Mouse (Mus musculus) kidney, embryonic 15.5 days (tissue): ENCODE results near the gene Ccm2. TPM values are rescaled to one million over a fixed set of nuclear protein-coding genes. Genes with fewer than 3 reads are reported as not detected.
A peak's percentile ranks its signal among the peaks of the same experiment; 100 is the strongest.

Source experiments
- ATAC-seq: fragments of 200-750 bp; cut with Nextera tagmentation; replicated peaks from 2 replicates; pipeline ENCODE4 v1.8.0; 2017; ENCODE audit warnings: moderate TSS enrichment; ENCODE audit not compliant: low FRiP score
- H3K27ac ChIP-seq: fragments of 300-500 bp; sonication (generic); 2 replicates; pipeline ENCODE4 v1.5.1; 2015; ENCODE audit warnings: mild to moderate bottlenecking, inconsistent platforms
- H3K27me3 ChIP-seq: fragments of 300-500 bp; sonication (generic); 2 replicates; pipeline ENCODE4 v1.6.1; 2015; ENCODE audit warnings: inconsistent platforms
- H3K36me3 ChIP-seq: fragments of 300-500 bp; sonication (generic); 2 replicates; pipeline ENCODE4 v1.6.1; 2015; ENCODE audit warnings: inconsistent platforms
- H3K4me1 ChIP-seq: fragments of 300-500 bp; sonication (generic); 2 replicates; pipeline ENCODE4 v1.6.1; 2015; ENCODE audit warnings: inconsistent platforms
- H3K4me2 ChIP-seq: fragments of 300-500 bp; sonication (generic); 2 replicates; pipeline ENCODE4 v1.6.1; 2015; ENCODE audit warnings: moderate library complexity, mild to moderate bottlenecking, inconsistent platforms
- H3K4me3 ChIP-seq: fragments of 300-500 bp; sonication (generic); replicated peaks from 2 replicates; pipeline ENCODE4 v1.5.1; 2015; ENCODE audit warnings: mild to moderate bottlenecking, inconsistent platforms
- H3K9ac ChIP-seq: fragments of 300-500 bp; sonication (generic); 2 replicates; pipeline ENCODE4 v1.6.1; 2015; ENCODE audit warnings: mild to moderate bottlenecking, inconsistent platforms
- H3K9me3 ChIP-seq: fragments of 300-500 bp; sonication (generic); replicated peaks from 2 replicates; pipeline ENCODE4 v1.6.1; 2016; ENCODE audit warnings: inconsistent platforms
- WGBS: fragments of 180-500 bp; shearing (Covaris S2); methylation state at CpG from one replicate; pipeline ENCODE4 v1.1.7; 2015; ENCODE audit warnings: mixed read lengths; 5-methylcytosine and 5-hydroxymethylcytosine counted together
- polyA plus RNA-seq: library from polyadenylated mRNA; unstranded; fragments of >200 nt; fragmentation: Nextera tagmentation; extraction: Ambion mirVana; gene quantifications from 2 replicates; pipeline ENCODE4 v1.2.1, GENCODE M21; 2015

Gene Ccm2
- polyA plus RNA-seq, 1 experiment from 2014 or later: 89.6 TPM

- Histone ChIP-seq H3K4me2 (no peak overlapping the region), H3K4me3 (no peak overlapping the region), H3K9ac (0 out of 2 replicates have a peak overlapping the region, but pooled peaks have one; percentile 2), H3K27ac (no peak overlapping the region), H3K9me3 (no peaks in the 10 kb centered on the region), H3K36me3 (peaks cover 15% of the 10 kb centered on the region), H3K4me1 (peaks cover 51% of the 10 kb centered on the region), H3K27me3 (peaks cover 25% of the 10 kb centered on the region)
- ATAC-seq: no peak
- WGBS: 53% methylated on average over 20 of the region's 20 CpGs
Observed at GRCm38 (mm10) chr11:6601649-6602480, 55.2 kb downstream of the Ccm2 start.

GRCm38 (mm10) chr11:6602662-6603061, 56.0 kb downstream of the Ccm2 start:
- Histone ChIP-seq H3K4me2 (no peak overlapping the region), H3K27ac (no peak overlapping the region), H3K4me1 (peaks cover 51% of the 10 kb centered on the region), H3K36me3 (peaks cover 7% of the 10 kb centered on the region), H3K27me3 (peaks cover 33% of the 10 kb centered on the region), H3K4me3 (no peak overlapping the region), H3K9me3 (no peaks in the 10 kb centered on the region), H3K9ac (no peak overlapping the region)
- ATAC-seq: no peak
- WGBS: 76% methylated on average over 5 of the region's 9 CpGs

GRCm38 (mm10) chr11:6603224-6603623, 56.5 kb downstream of the Ccm2 start:
- Histone ChIP-seq H3K4me3 (no peak overlapping the region), H3K4me1 (peaks cover 46% of the 10 kb centered on the region), H3K27ac (no peak overlapping the region), H3K27me3 (peaks cover 33% of the 10 kb centered on the region), H3K9ac (no peak overlapping the region), H3K4me2 (no peak overlapping the region), H3K9me3 (no peaks in the 10 kb centered on the region), H3K36me3 (peaks cover 2% of the 10 kb centered on the region; the same call in 1 of the 2 replicates)
- no peak for ATAC-seq
- WGBS: 78% methylated on average over 9 of the region's 9 CpGs

- Histone ChIP-seq H3K27ac (no peak overlapping the region), H3K4me3 (no peak overlapping the region), H3K4me2 (peak overlapping the region; percentile 20), H3K36me3 (no peaks in the 10 kb centered on the region), H3K27me3 (peaks cover 33% of the 10 kb centered on the region), H3K9me3 (no peaks in the 10 kb centered on the region), H3K9ac (no peak overlapping the region), H3K4me1 (peaks cover 38% of the 10 kb centered on the region)
- WGBS: 11% methylated on average over 12 of the region's 12 CpGs
- ATAC-seq: peak; percentile 54
Observed at GRCm38 (mm10) chr11:6603887-6604603, 57.4 kb downstream of the Ccm2 start.

GRCm38 (mm10) chr11:6604604-6604936, 57.9 kb downstream of the Ccm2 start:
- Histone ChIP-seq H3K4me3 (0 out of 2 replicates have a peak overlapping the region, but pooled peaks have one; percentile 32), H3K27me3 (peaks cover 33% of the 10 kb centered on the region), H3K9me3 (no peaks in the 10 kb centered on the region), H3K9ac (no peak overlapping the region), H3K4me1 (peaks cover 33% of the 10 kb centered on the region), H3K4me2 (0 out of 2 replicates have a peak overlapping the region, but pooled peaks have one; percentile 62), H3K36me3 (no peaks in the 10 kb centered on the region), H3K27ac (no peak overlapping the region)
- no peak for ATAC-seq

- Histone ChIP-seq H3K27ac (no peak overlapping the region), H3K27me3 (peaks cover 33% of the 10 kb centered on the region), H3K36me3 (no peaks in the 10 kb centered on the region), H3K9me3 (no peaks in the 10 kb centered on the region), H3K4me3 (peak overlapping the region; percentile 32), H3K4me2 (peak overlapping the region; percentile 62), H3K4me1 (peaks cover 33% of the 10 kb centered on the region), H3K9ac (0 out of 2 replicates have a peak overlapping the region, but pooled peaks have one; percentile 11)
- no peak for ATAC-seq
- WGBS: 10% methylated on average over 13 of the region's 13 CpGs
Observed at GRCm38 (mm10) chr11:6605021-6605481, 58.4 kb downstream of the Ccm2 start.

- 0 out of 2 replicates have a peak within 1 kb of the TSS, but pooled peaks have one; percentile 11 for H3K9ac ChIP-seq
- no peak within 1 kb of the TSS for H3K27ac ChIP-seq
- 7% methylated on average over 37 of the region's 41 CpGs for WGBS
Observed at GRCm38 (mm10) chr11:6605491-6606399, 59.1 kb downstream of the Ccm2 start, which contains the start of gene Nacad. Gene Nacad, minus strand, starts transcription at chr11:6606053.

GRCm38 (mm10) chr11:6615250-6616205, 68.8 kb downstream of the Ccm2 start:
- ATAC-seq: no peak

More at GRCm38 (mm10) chr11:6605491-6606399, 59.1 kb downstream of the Ccm2 start, which contains the start of gene Nacad:
- Histone ChIP-seq H3K36me3 (peaks cover 2% of the 10 kb centered on the region), H3K9me3 (no peaks in the 10 kb centered on the region), H3K27me3 (peaks cover 33% of the 10 kb centered on the region), H3K4me3 (peak within 1 kb of the TSS; percentile 32), H3K4me2 (peak within 1 kb of the TSS; percentile 62), H3K4me1 (peaks cover 33% of the 10 kb centered on the region)
- ATAC-seq: peak; percentile 47

GRCm38 (mm10) chr11:6623704-6624103, 77.0 kb downstream of the Ccm2 start:
- H3K9me3 ChIP-seq: no peaks in the 10 kb centered on the region
- H3K4me3 ChIP-seq: no peak overlapping the region
- no peak for ATAC-seq
- H3K27ac ChIP-seq: no peak overlapping the region
- peak overlapping the region; percentile 80 for H3K4me2 ChIP-seq
- WGBS: 92% methylated on average over 10 of the region's 10 CpGs
- peaks cover 30% of the 10 kb centered on the region for H3K4me1 ChIP-seq
- H3K27me3 ChIP-seq: no peaks in the 10 kb centered on the region
- peaks cover 60% of the 10 kb centered on the region for H3K36me3 ChIP-seq
- H3K9ac ChIP-seq: no peak overlapping the region

More at GRCm38 (mm10) chr11:6615250-6616205, 68.8 kb downstream of the Ccm2 start:
- H3K27me3 ChIP-seq: no peaks in the 10 kb centered on the region
- no peaks in the 10 kb centered on the region for H3K9me3 ChIP-seq
- H3K36me3 ChIP-seq: peaks cover 100% of the 10 kb centered on the region
- no peak overlapping the region for H3K4me2 ChIP-seq
- H3K9ac ChIP-seq: no peak overlapping the region
- H3K4me1 ChIP-seq: no peaks in the 10 kb centered on the region
- H3K4me3 ChIP-seq: no peak overlapping the region
- H3K27ac ChIP-seq: no peak overlapping the region
- 91% methylated on average over 12 of the region's 12 CpGs for WGBS

GRCm38 (mm10) chr11:6624619-6625382, 78.1 kb downstream of the Ccm2 start:
- Histone ChIP-seq H3K36me3 (peaks cover 49% of the 10 kb centered on the region), H3K4me2 (peak overlapping the region; percentile 80), H3K27me3 (no peaks in the 10 kb centered on the region), H3K27ac (no peak overlapping the region), H3K9ac (peak overlapping the region; percentile 65), H3K9me3 (no peaks in the 10 kb centered on the region), H3K4me3 (peak overlapping the region; percentile 82), H3K4me1 (peaks cover 30% of the 10 kb centered on the region)
- 70% methylated on average over 14 of the region's 14 CpGs for WGBS
- no peak for ATAC-seq
